Mouse (Mus musculus): ENCODE measurements around the gene Tst. TPM values are rescaled to one million over a fixed set of nuclear protein-coding genes. Genes with fewer than 3 reads are reported as not detected.

Gene Tst
- polyA plus RNA-seq, 1 experiment from 2014 or later, result 11.9 TPM

Other genes starting within 250 kb of the Tst start
- gene Ift27, start 231.8 kb downstream of the Tst start, polyA plus RNA-seq (2016; fragmentation: Nextera tagmentation; extraction: Ambion mirVana), result 158 and 162 TPM in 2 replicates
- gene Pvalb, start 199.5 kb downstream of the Tst start, polyA plus RNA-seq (2016; fragmentation: Nextera tagmentation; extraction: Ambion mirVana), result not detected in 2 replicates
- 4.1 and 6.0 TPM in 2 replicates for gene Ncf4, start 161.1 kb downstream of the Tst start, polyA plus RNA-seq (2016; fragmentation: Nextera tagmentation; extraction: Ambion mirVana)
- 0.42 and 0.43 TPM in 2 replicates for gene Csf2rb2, start 100.2 kb downstream of the Tst start, polyA plus RNA-seq (2016; fragmentation: Nextera tagmentation; extraction: Ambion mirVana)
- gene Csf2rb, start 80.2 kb downstream of the Tst start, polyA plus RNA-seq (2016; fragmentation: Nextera tagmentation; extraction: Ambion mirVana), result 3.3 and 3.9 TPM in 2 replicates
- not detected in 2 replicates for gene Tex33, start 10.0 kb downstream of the Tst start, polyA plus RNA-seq (2016; fragmentation: Nextera tagmentation; extraction: Ambion mirVana)
- 0.90 and 2.0 TPM in 2 replicates for gene Mpst, start 509 bp upstream of the Tst start, polyA plus RNA-seq (2016; fragmentation: Nextera tagmentation; extraction: Ambion mirVana)
- 56.8 and 57.1 TPM in 2 replicates for gene Kctd17, start 22.7 kb upstream of the Tst start, polyA plus RNA-seq (2016; fragmentation: Nextera tagmentation; extraction: Ambion mirVana)
- 0.30 and 0.39 TPM in 2 replicates for gene Tmprss6, start 62.7 kb upstream of the Tst start, polyA plus RNA-seq (2016; fragmentation: Nextera tagmentation; extraction: Ambion mirVana)
- not detected in 2 replicates for gene Il2rb, start 89.4 kb upstream of the Tst start, polyA plus RNA-seq (2016; fragmentation: Nextera tagmentation; extraction: Ambion mirVana)
- gene C1qtnf6, start 125.5 kb upstream of the Tst start, polyA plus RNA-seq (2016; fragmentation: Nextera tagmentation; extraction: Ambion mirVana), result 8.4 and 8.8 TPM in 2 replicates
- gene Sstr3, start 138.8 kb upstream of the Tst start, polyA plus RNA-seq (2016; fragmentation: Nextera tagmentation; extraction: Ambion mirVana), result 0.09 TPM in 1 of 2 replicates, not detected in the other
- 3.1 and 6.1 TPM in 2 replicates for gene Rac2, start 166.9 kb upstream of the Tst start, polyA plus RNA-seq (2016; fragmentation: Nextera tagmentation; extraction: Ambion mirVana)
- gene Cyth4, start 191.1 kb upstream of the Tst start, polyA plus RNA-seq (2016; fragmentation: Nextera tagmentation; extraction: Ambion mirVana), result 4.5 TPM in 2 replicates

Measured in forebrain, embryonic 10.5 days (tissue).